Mouse (Mus musculus): ENCODE measurements at regions not wholly inside any gene's neighbourhood (a gene's known extent, or its start where the extent isn't known, plus 50 kb on each side); places are given as distances from the start of the nearest gene placed in this dataset.
A peak's percentile ranks its signal among the peaks of the same experiment; 100 is the strongest.
"Not testable (repeated sequence)": the region's sequence is repeated elsewhere in the genome, so short reads cannot be mapped to it uniquely, and the experiment has no call there.

GRCm38 (mm10) chr13:31050160-31050788 lies 76.3 kb downstream of the Gm5447 start:
- no peak for DNase-seq (ENCODE audit: low spot score in 2 of 2)

DNA sequence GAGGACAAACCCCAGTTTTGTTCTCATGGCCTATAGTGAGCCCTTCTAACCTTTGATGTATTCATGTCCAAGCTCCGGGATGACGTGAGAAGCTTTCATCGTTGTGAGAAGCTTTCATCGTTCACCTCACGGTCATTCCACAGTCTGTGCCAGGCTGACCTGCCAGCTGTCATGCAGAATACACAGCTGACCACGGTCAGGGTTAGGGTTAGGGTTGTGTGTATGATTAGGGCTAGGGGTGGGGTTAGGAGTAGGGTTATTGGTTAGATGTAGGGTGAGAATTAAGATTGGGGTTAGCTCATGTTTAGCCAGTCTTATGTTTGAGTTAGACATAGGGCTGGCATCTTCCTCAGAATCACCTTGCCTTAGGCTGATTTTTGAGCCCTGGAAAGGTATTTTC lies 77.6 kb downstream of the Gm5447 start:
- not testable (repeated sequence) for DNase-seq (ENCODE audit: low spot score in 2 of 2)

DNA sequence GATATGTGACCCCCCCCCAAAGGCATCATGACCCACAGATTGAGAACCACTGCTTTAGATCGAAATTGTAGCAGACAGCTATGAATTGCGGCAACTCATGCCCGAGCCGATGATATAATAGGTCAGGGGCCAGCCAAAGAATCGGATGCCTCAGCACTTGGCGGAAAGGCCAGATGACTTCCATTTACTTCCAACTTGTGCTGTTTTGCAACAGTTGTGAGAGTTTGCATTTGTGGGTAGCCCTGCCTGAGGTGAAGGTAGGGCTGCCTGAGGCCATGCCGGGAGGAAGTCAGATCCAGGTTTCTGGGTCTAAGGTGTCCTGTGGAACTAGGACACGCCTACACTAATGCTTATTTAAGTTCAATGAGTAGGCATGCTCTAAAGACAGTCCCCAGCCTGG lies 80.4 kb downstream of the Gm5447 start:
- peak in 1 of 2 experiments; percentile 16 for DNase-seq (ENCODE audit: low spot score in 2 of 2)

DNA sequence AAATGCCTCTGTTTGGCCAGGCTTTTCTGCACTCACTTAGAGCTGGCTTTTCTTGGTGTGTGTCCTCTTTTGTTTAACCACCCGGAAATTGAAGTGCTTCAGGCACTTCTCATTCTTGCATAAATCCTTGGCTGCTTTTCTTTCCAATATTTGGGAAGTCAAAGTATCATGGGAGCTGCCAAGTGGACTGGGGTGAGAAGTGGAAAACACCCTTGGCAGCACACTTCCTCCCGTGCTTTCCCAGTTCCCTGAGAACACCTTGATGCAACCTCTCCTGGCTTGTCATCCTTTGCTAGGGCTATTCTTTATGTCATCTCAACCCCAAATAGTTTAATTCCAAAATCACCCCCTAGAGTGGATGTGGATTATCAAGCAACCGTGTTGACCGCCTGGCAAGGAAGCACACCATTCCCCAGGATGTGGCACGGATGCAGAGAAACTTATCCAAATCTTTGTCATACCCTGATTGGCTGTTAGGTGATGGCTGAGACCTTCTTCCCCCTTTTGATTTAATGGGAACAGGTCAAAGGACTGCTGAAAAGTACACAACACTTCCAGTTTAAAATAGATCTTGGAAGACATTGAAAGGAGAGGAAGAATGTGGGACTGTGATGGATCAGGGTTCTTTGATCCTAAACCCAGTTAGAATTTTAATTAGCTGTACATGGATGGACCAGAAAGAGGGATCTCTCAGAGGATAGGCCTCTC lies 81.5 kb downstream of the Gm5447 start:
- no peak for DNase-seq (ENCODE audit: low spot score in 2 of 2)

DNA sequence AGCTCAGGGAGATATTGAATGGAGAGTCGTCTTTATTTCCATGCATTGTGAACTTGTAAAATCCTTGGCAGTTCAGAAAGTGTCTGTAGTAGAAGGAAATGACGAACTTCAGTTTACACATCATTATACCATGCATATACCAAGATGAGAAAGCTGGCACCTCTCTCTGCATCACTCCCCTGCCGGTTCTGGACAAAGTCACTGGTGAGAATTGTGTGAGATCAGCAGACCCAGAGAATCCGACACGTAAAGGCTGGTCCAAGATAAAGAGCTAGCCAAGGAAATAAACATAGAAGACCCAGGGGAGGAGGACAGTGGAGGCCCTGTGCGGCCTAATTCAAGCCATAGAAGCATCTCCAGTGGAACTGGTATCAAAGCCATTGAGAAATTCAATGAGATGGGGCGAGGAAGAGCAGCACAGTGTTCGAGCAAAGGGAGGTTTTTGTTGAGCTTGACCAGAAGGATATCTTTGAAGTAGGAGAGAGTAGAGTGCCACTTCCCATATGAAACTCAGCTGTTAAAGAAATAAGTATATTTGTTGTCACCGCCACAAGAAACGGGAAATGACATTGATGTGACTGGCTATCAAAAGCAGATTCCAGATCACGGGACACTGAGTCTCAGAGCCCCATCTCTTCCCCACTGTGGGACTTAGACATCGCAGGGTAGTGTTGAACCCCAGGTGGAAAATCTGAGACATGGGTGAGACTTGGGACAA lies 82.3 kb downstream of the Gm5447 start:
- no peak for DNase-seq (ENCODE audit: low spot score in 2 of 2)

DNA sequence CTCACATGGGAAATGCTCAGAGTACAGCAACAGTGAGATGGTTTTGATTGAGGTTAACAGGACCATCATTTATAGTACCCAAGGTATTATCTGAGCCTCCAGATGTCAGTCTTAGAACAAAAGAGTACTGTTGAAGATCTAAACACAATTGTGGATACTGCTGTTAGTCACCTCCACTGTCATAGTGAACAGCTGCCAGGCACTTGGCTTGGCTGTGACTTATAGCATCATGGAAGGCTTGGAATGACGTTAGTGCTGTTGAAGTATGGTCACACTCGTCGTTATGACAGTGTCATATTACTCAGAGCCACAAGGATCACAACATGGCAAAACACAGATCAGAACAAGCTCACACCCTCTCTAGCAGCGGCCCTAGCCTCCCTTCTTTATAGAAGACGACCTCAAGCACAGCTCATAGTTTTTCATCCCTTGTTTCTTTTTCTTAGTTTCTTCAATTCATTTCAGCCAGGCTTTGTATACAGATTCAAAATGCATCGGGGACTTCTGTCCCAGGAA lies 87.0 kb downstream of the Gm5447 start:
- no peak for DNase-seq (ENCODE audit: low spot score in 2 of 2)

GRCm38 (mm10) chr13:31068343-31068742 lies 94.3 kb downstream of the Gm5447 start:
- DNase-seq (ENCODE audit: low spot score in 2 of 2): no peak

GRCm38 (mm10) chr13:31076541-31076940 lies 102.5 kb downstream of the Gm5447 start:
- DNase-seq (ENCODE audit: low spot score in 2 of 2): no peak

DNA sequence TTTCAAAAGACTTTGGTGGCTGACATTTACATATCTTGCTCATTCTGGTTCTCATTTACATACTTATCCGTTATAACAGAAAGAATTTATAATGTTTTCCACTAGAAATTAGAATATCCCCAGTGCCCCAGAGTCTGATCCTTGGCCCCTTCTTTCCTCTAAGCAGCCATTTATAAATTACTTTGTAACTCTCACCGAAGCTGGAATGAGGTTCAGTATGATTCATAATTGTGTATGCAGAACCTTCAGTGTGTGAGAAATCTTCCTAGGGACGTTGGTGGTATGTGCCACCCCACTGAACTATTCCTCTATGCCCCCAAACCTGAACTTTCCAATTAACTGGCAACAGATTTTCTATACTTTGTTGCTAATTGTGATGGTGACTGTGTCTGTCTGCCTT lies 104.7 kb downstream of the Gm5447 start:
- no peak for DNase-seq (ENCODE audit: low spot score in 2 of 2)

GRCm38 (mm10) chr13:31080215-31080614 lies 106.2 kb downstream of the Gm5447 start:
- no peak for DNase-seq (ENCODE audit: low spot score in 2 of 2)

DNA sequence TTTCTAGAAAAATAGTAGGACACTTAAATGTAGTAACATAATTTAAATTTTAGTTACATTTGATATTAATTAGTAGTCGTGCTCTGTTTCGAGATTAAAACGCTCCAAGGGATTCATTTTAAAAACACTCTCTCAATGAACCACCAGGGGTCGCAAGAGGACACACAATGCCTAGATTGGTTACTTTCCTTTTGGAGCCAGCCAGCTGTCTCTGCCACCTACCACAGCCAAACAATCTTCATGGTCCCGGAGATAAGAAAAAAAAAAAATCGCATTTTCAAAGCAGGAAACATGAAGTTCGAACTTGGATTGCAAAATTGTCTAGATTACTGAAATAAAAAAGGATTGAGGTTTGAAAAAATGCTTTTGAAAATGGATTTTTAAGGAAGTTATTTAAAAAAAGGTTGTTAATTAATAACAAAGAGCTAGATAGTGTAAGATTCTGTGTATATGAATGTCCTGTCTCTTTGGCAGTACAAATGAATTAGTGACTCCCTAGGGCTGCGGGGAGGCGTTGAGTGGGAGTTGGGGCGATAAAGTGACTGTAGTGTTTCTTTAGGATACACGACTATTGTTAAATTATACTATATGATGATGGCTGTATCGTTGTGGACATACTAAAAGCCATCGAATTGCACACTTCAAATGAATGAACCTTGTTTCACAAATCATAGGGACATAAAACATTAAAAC lies 108.6 kb downstream of the Gm5447 start:
- DNase-seq (ENCODE audit: low spot score in 2 of 2): peak; percentile 59 to 64

- no peak for DNase-seq (ENCODE audit: low spot score in 2 of 2)
Measured at GRCm38 (mm10) chr13:31101051-31101450, 127.0 kb downstream of the Gm5447 start.

DNA sequence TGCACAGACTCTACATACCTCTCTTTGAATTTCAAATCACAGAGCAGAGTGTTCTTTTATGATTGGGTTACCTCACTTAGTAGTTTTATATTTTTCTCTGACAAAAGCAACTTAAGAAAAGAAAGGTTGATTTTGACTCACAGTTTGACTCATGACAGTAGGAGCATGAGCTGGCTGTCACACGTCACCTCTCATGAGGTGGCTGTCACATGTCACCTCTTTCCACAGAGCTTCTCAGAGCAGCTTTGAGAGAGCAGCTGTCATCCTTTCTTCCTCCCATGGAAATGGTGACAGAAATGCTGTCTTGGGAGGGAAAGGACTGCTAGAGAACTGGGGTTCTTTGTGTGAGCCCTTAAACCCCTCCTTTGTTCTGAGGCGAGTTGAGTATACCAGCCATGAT lies 133.4 kb downstream of the Gm5447 start:
- DNase-seq (ENCODE audit: low spot score in 2 of 2): no peak

GRCm38 (mm10) chr13:31109231-31109630 lies 135.2 kb downstream of the Gm5447 start:
- DNase-seq (ENCODE audit: low spot score in 2 of 2): no peak

DNA sequence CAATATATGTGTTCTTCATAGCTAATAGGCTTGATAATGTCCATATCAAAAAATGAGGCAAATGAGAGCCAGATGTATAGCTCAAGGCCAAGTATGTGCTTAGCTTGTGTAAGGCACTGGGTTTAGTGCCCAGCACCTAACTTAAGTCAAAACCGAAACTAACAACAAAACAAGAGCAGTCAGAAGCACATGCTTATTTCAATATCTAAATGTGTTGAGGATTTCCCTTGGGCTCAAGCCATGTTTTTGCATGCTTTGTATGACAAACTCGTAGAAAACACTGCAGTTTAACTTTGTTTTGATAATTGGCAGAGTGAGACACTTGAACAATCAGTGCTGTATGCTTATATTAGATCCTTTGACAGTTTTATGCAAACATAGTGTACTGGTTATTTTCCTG lies 148.7 kb downstream of the Gm5447 start:
- no peak for DNase-seq (ENCODE audit: low spot score in 2 of 2)

GRCm38 (mm10) chr13:31124547-31125216 lies 150.7 kb downstream of the Gm5447 start:
- DNase-seq (ENCODE audit: low spot score in 2 of 2): no peak

- DNase-seq (ENCODE audit: low spot score in 2 of 2): no peak
Measured at GRCm38 (mm10) chr13:31132501-31132900, 158.5 kb downstream of the Gm5447 start.

DNA sequence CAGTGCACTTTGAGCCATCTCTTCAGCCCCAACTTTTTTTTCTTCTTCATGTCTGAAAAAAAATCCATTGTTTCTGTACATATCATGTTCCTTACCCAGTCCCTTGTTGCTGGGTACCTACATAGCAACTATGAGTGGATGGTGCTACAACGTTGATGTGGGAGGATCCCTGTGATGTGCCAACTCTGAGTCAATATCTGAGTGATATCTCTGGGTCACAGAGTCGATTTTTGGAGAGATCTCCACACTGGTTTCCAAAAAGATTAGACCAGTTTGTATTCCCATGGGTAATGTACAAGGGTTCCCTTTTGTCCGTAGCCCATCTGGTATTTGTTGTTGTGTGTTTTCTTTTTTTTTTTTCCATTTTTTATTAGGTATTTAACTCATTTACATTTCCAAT lies 165.7 kb downstream of the Gm5447 start:
- no peak for DNase-seq (ENCODE audit: low spot score in 2 of 2)

DNA sequence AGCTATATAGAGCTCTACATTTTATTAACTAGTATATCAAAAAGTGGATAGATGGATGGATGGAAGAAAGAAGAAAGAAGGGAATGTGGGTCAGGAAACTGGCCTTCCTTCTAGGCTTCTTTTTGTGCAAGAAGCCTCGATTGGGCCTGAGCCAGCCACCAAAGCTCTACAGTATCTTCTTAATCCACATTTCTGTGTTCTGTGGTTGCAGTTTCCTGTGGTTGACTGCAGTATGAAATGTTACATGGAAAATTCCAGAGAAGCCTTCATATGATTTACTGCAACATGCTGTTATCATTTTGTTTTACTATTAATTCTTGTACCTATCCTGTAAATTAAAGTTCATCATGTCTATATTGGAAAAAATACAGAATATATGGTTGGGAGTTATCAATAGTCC lies 173.3 kb downstream of the Gm5447 start:
- no peak for DNase-seq (ENCODE audit: low spot score in 2 of 2)

DNA sequence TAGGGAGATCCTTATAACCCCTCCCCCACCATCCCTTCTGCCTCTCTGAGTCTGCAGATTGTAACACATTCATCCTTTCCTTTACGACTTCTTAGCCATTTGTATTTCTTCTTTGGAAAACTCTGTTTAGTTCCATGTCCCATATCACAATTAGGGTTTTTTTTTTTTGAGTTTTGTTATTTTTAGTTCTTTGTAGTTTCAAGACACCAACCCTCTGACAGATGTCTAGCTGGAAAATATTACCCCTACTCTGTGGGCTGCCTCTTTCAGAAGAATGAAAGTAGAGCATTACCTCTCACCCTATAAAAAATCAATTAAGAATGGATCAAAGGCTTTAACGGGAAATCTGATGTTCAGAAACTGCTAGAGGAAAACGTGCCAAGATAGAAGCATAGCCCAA lies 180.1 kb downstream of the Gm5447 start:
- DNase-seq (ENCODE audit: low spot score in 2 of 2): no peak

DNA sequence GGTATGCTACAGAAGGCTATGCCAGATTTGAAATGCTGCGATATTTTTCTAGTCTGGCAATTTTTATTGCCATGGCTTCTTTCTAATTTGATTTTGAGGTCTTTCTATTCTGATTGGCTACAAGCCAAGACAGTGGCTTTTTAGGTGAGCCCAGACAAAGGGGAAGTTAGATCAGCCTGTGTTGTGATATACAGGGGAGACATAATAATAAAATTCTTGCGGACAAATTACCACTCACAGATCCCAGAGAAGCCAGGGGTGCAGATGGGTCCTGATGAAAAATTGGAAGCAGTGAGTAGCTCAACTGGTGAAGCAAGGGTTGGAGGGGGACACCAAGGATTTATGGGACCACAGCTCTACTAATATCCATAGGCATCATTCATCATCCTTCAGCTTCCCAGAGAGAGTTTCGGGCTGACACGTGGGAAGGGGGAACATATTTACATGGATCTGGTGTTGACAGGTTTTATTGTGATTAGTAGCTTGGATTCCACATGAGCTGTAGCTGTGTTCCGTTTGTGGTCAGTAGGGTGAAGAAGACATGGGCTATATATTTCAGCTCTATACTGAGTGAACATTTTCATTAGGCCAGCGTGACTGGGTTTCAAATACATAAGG lies 190.0 kb downstream of the Gm5447 start:
- DNase-seq (ENCODE audit: low spot score in 2 of 2): no peak
